Mouse (Mus musculus) midbrain, embryonic 14.5 days (tissue): ENCODE measurements at regions not wholly inside any gene's neighbourhood (a gene's known extent, or its start where the extent isn't known, plus 50 kb on each side); places are given as distances from the start of the nearest gene placed in this dataset.
A peak's percentile ranks its signal among the peaks of the same experiment; 100 is the strongest.

Experiments used
- ATAC-seq: fragments of 200-750 bp; cut with Nextera tagmentation; 2 replicates; pipeline ENCODE4 v1.8.0; 2017; ENCODE audit warnings: moderate number of reproducible peaks, moderate library complexity; ENCODE audit not compliant: low FRiP score, low TSS enrichment
- DNase-seq: peaks from one replicate; pipeline ENCODE4 v3.0.0-alpha.2; 2015
- H3K27ac ChIP-seq: fragments of 300-500 bp; sonication (generic); replicated peaks from 2 replicates; pipeline ENCODE4 v1.5.1; 2014; ENCODE audit warnings: mild to moderate bottlenecking, low read depth, low read length, moderate library complexity
- H3K27me3 ChIP-seq: fragments of 300-500 bp; sonication (generic); 2 replicates; pipeline ENCODE4 v1.6.1; 2014; ENCODE audit warnings: low read length, control low read depth, mixed read lengths; ENCODE audit not compliant: control insufficient read depth, insufficient read depth
- H3K36me3 ChIP-seq: fragments of 300-500 bp; sonication (generic); 2 replicates; pipeline ENCODE4 v1.6.1; 2014; ENCODE audit warnings: low read length, control low read depth; ENCODE audit not compliant: control insufficient read depth, insufficient read depth
- H3K4me1 ChIP-seq: fragments of 300-500 bp; sonication (generic); 2 replicates; pipeline ENCODE4 v1.6.1; 2014; ENCODE audit warnings: mild to moderate bottlenecking, antibody characterized with exemption, low read length, control low read depth; ENCODE audit not compliant: control insufficient read depth, insufficient read depth
- H3K4me2 ChIP-seq: fragments of 300-500 bp; sonication (generic); 2 replicates; pipeline ENCODE4 v1.6.1; 2014; ENCODE audit warnings: mild to moderate bottlenecking, low read length, moderate library complexity
- H3K4me3 ChIP-seq: fragments of 300-500 bp; sonication (generic); replicated peaks from 2 replicates; pipeline ENCODE4 v1.5.1; 2014; ENCODE audit warnings: low read depth, low read length
- H3K9ac ChIP-seq: fragments of 300-500 bp; sonication (generic); replicated peaks from 2 replicates; pipeline ENCODE4 v1.6.1; 2014; ENCODE audit warnings: mild to moderate bottlenecking, low read length, moderate library complexity
- H3K9me3 ChIP-seq: fragments of 300-500 bp; sonication (generic); 2 replicates; pipeline ENCODE4 v1.6.1; 2016; ENCODE audit warnings: low read length, control low read depth, mixed read lengths; ENCODE audit not compliant: control insufficient read depth
- WGBS: fragments of 180-500 bp; shearing (Covaris S2); extraction: QIAGEN DNeasy Blood & Tissue Kit; methylation state at CpG from one replicate; pipeline ENCODE4 v1.1.7; 2014; 5-methylcytosine and 5-hydroxymethylcytosine counted together

- ATAC-seq (no peak), DNase-seq (no peak)
- Histone ChIP-seq H3K4me3 (no peak overlapping the region), H3K4me2 (no peak overlapping the region), H3K4me1 (no peaks in the 10 kb centered on the region), H3K27ac (no peak overlapping the region), H3K9ac (no peak overlapping the region), H3K27me3 (no peaks in the 10 kb centered on the region), H3K36me3 (no peaks in the 10 kb centered on the region), H3K9me3 (no peaks in the 10 kb centered on the region)
- WGBS = 100% methylated on average over 1 of the region's 1 CpGs
Observed at GRCm38 (mm10) chr2:45234148-45234547, 117.0 kb upstream of the Zeb2 start.

DNA sequence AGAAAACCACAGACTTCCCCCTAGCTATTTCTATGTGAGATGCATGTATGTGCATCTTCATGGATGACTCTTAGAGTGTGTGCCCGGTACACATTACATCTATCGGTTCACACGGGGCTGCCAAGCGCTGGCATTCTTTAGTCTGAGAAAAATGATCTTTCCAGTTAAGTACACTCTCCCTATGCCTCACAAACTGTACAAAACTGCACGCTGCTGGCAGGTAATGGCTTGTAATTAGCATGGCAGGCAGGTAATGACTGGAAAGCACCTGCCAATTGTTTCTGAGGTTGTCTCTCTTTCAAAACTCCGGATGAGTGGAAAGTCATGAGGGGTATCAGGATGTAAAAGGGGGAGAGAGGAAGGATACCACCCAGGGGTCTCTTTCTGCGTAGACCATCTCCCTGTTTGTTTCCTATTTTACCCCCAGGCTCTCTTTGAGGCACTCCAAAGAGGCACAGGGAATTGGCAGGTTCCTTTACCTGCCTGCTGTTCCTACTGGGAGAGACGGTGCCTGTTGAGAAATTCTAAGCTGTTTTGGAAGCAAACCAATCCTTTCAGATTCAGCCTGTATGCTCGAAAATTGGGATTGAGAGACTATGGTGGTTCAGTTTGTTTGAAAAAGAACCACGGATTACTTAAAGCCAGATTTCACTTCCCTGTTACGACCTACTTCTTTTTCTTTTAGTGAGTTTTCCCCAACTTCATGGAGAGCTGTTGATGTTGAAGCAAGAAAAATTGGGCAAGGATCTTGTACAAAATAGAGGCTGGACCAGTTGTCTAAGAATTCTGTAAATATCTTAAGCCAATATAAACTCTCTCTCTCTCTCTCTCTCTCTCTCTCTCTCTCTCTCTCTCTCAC lies 113.4 kb upstream of the Zeb2 start:
- H3K9ac ChIP-seq = no peak overlapping the region
- H3K4me3 ChIP-seq = no peak overlapping the region
- H3K4me2 ChIP-seq = no peak overlapping the region
- no peak for DNase-seq
- no peak for ATAC-seq
- no peaks in the 10 kb centered on the region for H3K36me3 ChIP-seq
- H3K27ac ChIP-seq = no peak overlapping the region
- peaks cover 8% of the 10 kb centered on the region for H3K4me1 ChIP-seq
- 83% methylated on average over 11 of the region's 11 CpGs for WGBS
- H3K9me3 ChIP-seq = no peaks in the 10 kb centered on the region
- no peaks in the 10 kb centered on the region for H3K27me3 ChIP-seq

GRCm38 (mm10) chr2:45229501-45229900 lies 112.3 kb upstream of the Zeb2 start:
- DNase-seq (peak; percentile 34), ATAC-seq (no peak)
- peaks cover 15% of the 10 kb centered on the region for H3K4me1 ChIP-seq
- H3K36me3 ChIP-seq = no peaks in the 10 kb centered on the region
- WGBS = 64% methylated on average over 6 of the region's 6 CpGs
- H3K9ac ChIP-seq = no peak overlapping the region
- H3K27me3 ChIP-seq = no peaks in the 10 kb centered on the region
- no peak overlapping the region for H3K4me3 ChIP-seq
- no peak overlapping the region for H3K27ac ChIP-seq
- no peaks in the 10 kb centered on the region for H3K9me3 ChIP-seq
- no peak overlapping the region for H3K4me2 ChIP-seq

- ATAC-seq (no peak), DNase-seq (peak; percentile 78)
- Histone ChIP-seq H3K27ac (no peak overlapping the region), H3K4me3 (no peak overlapping the region), H3K4me1 (peaks cover 15% of the 10 kb centered on the region), H3K9ac (no peak overlapping the region), H3K36me3 (no peaks in the 10 kb centered on the region), H3K4me2 (peak overlapping the region; percentile 38), H3K27me3 (no peaks in the 10 kb centered on the region), H3K9me3 (no peaks in the 10 kb centered on the region)
- WGBS = 16% methylated on average over 14 of the region's 14 CpGs
Observed at GRCm38 (mm10) chr2:45227276-45227944, 110.2 kb upstream of the Zeb2 start.

DNA sequence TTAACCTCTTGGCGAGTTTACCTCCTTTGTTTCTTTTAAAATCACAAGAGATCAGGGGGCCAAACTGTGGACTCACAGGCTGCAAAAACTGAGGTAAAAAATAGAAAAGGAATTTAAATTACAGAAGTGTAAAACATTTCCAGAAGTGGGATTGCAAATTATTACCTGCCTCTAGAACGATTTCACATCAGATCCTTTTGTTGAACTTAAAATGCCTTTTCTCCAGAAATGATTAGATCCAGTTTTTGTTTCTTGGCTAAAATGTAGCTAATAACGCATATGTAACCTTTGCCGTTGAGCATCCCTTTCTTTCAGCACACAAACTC lies 108.8 kb upstream of the Zeb2 start:
- DNase-seq = peak; percentile 33
- Histone ChIP-seq H3K4me1 (peaks cover 15% of the 10 kb centered on the region), H3K27ac (peak overlapping the region; percentile 70), H3K9ac (no peak overlapping the region), H3K36me3 (no peaks in the 10 kb centered on the region), H3K9me3 (no peaks in the 10 kb centered on the region), H3K4me2 (peak overlapping the region; percentile 33), H3K4me3 (no peak overlapping the region), H3K27me3 (no peaks in the 10 kb centered on the region)
- no peak for ATAC-seq
- WGBS = 20% methylated on average over 4 of the region's 4 CpGs

GRCm38 (mm10) chr2:45225364-45226044 lies 108.3 kb upstream of the Zeb2 start:
- WGBS = 3% methylated on average over 9 of the region's 9 CpGs
- peak overlapping the region; percentile 70 for H3K27ac ChIP-seq
- peaks cover 15% of the 10 kb centered on the region for H3K4me1 ChIP-seq
- peak overlapping the region; percentile 33 for H3K4me2 ChIP-seq
- H3K4me3 ChIP-seq = no peak overlapping the region
- peak; percentile 88 for ATAC-seq
- no peaks in the 10 kb centered on the region for H3K27me3 ChIP-seq
- no peak overlapping the region for H3K9ac ChIP-seq
- H3K36me3 ChIP-seq = no peaks in the 10 kb centered on the region
- DNase-seq = peak; percentile 72
- no peaks in the 10 kb centered on the region for H3K9me3 ChIP-seq

DNA sequence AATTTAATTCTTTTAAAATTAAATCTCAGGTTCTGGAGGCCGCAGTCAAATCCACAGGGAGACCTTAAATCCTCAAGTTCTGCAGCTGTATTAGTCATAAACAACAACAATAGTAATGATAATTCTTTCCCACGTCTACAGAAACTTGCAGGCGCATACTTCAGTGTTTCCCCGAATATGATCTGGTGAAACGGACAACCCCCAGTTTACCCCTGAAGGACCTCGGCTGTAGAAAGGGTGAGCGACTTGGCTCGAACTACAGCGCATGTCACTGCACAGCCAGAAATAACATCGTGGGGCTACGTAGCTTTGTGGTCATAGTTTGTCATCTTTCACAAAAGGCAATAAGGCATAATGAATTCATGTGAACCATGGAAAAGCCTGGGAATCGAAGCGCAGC lies 105.0 kb upstream of the Zeb2 start:
- Histone ChIP-seq H3K9me3 (no peaks in the 10 kb centered on the region), H3K27ac (no peak overlapping the region), H3K4me1 (peaks cover 9% of the 10 kb centered on the region), H3K9ac (no peak overlapping the region), H3K36me3 (no peaks in the 10 kb centered on the region), H3K4me2 (no peak overlapping the region), H3K4me3 (no peak overlapping the region), H3K27me3 (no peaks in the 10 kb centered on the region)
- ATAC-seq (no peak), DNase-seq (no peak)
- WGBS = 71% methylated on average over 13 of the region's 13 CpGs

- ATAC-seq = no peak
Observed at GRCm38 (mm10) chr2:45219851-45220250, 102.7 kb upstream of the Zeb2 start.

More at GRCm38 (mm10) chr2:45219851-45220250, 102.7 kb upstream of the Zeb2 start:
- WGBS = 60% methylated on average over 5 of the region's 5 CpGs
- Histone ChIP-seq H3K9ac (no peak overlapping the region), H3K4me2 (no peak overlapping the region), H3K9me3 (no peaks in the 10 kb centered on the region), H3K36me3 (no peaks in the 10 kb centered on the region), H3K4me1 (no peaks in the 10 kb centered on the region), H3K27me3 (no peaks in the 10 kb centered on the region), H3K4me3 (no peak overlapping the region), H3K27ac (no peak overlapping the region)
- no peak for DNase-seq
